In the genomic region with DNA sequence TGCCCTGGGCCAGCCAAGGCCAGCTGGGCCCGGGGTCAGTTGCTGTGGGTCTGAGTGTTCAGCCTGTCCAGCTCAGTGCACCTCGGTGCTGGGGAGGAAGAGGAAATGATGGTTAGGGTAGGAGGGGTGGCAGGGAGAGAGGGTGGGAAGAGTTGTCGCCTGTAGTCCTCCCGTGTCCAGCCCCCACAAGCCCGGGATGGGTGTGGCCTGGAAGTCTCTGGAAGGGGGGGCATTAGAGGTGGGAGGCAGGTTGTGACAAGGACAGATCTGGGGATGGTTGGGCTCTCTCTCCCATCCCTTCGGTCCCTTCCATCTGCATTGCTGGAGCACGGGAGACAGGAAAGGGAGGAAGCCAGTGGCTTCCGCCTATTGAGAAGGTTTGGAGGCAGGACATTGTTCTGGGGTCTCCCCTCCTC, we compare ENCODE assay signal across 9 mouse cellular contexts. TPM values are rescaled to one million over a fixed set of nuclear protein-coding genes. Genes with fewer than 3 reads are reported as not detected.
A peak's percentile ranks its signal among the peaks of the same experiment; 100 is the strongest.
DNase-seq lines count a peak whose midpoint lies in the region; ATAC-seq and TF ChIP-seq lines count a peak whose summit lies in the region.
"Had no signal": no experiment of that assay in that cellular context is flagged by ENCODE, and none has a peak within 500 bp of the region (broad histone marks: within the 10 kb centered on the region; RNA-seq: fewer than 3 reads in every experiment).

A gene (minus strand): TSS at position 345 of the 416 bp plus-strand sequence.

- no peaks in the 10 kb centered on the region for H3K4me1 ChIP-seq in kidney, adult 2 months (ENCODE audit: control insufficient read depth, insufficient read depth, low read length)
- no peaks in the 10 kb centered on the region for H3K4me1 ChIP-seq in lung, embryonic 14.5 days (ENCODE audit: insufficient read depth)

- H3K27me3 ChIP-seq in kidney, adult 2 months (replicated peaks; ENCODE audit: control insufficient read depth, insufficient read depth, low read length): no peaks in the 10 kb centered on the region
- H3K27me3 ChIP-seq in lung, embryonic 14.5 days (ENCODE audit: insufficient read depth, low read length): no peaks in the 10 kb centered on the region

- H3K27ac ChIP-seq in kidney, adult 2 months (ENCODE audit: insufficient read depth, low read depth, low read length): peak within 1 kb of the TSS; percentile 74
- peak within 1 kb of the TSS; percentile 24; the same call in 1 of the 2 replicates for H3K27ac ChIP-seq in lung, embryonic 14.5 days (ENCODE audit: low read depth)

- no peaks in the 10 kb centered on the region for H3K36me3 ChIP-seq in kidney, adult 2 months (ENCODE audit: control insufficient read depth, insufficient read depth, low read length)
- no peaks in the 10 kb centered on the region for H3K36me3 ChIP-seq in lung, embryonic 14.5 days (ENCODE audit: insufficient read depth)

- peak within 1 kb of the TSS; percentile 44 for H3K4me2 ChIP-seq in lung, embryonic 14.5 days

- ATAC-seq in lung, embryonic 14.5 days (ENCODE audit: insufficient read depth): peak; percentile 91

- H3K9me3 ChIP-seq in lung, embryonic 14.5 days (ENCODE audit: low read depth, low read length): no peaks in the 10 kb centered on the region

- TF ChIP-seq POLR2A in brain, embryonic 14.5 days (IDR thresholded peaks at IDR 0.05; ENCODE audit: borderline replicate concordance, extremely low read depth, insufficient read depth, insufficient read length, poor library complexity, severe bottlenecking): no peak
- peak; percentile 45 for TF ChIP-seq POLR2A in kidney, adult 2 months (IDR thresholded peaks at IDR 0.05; ENCODE audit: low read depth, low read length)

- peak; percentile 86 for DNase-seq in 416B (ENCODE audit: low read depth)
- peak; percentile 13 for DNase-seq in brain, embryonic 14.5 days (ENCODE audit: low read depth)
- DNase-seq in heart, adult 9 months (ENCODE audit: low spot score in 2 of 2): peak; percentile 84 to 95
- DNase-seq in kidney, adult 2 months: peak; percentile 91
- peak; percentile 59 for DNase-seq in lung, embryonic 14.5 days
- DNase-seq in ovary, postnatal 10 days (ENCODE audit: low spot score): no peak
- no peak for DNase-seq in layer of hippocampus, adult 11-12 months (ENCODE audit: low spot score)
- DNase-seq in spleen, postnatal 4 days (ENCODE audit: low spot score in 2 of 2): no peak

- H3K9ac ChIP-seq in lung, embryonic 14.5 days: no peak within 1 kb of the TSS

- no peak for TF ChIP-seq CTCF in brain, embryonic 14.5 days (IDR thresholded peaks at IDR 0.05; ENCODE audit: borderline replicate concordance, extremely low read depth, insufficient read depth, insufficient read length)
- TF ChIP-seq CTCF in kidney, adult 2 months (conservative IDR thresholded peaks at IDR 0.05; ENCODE audit: insufficient read depth, insufficient read length, low read depth, low read length): no peak
- TF ChIP-seq CTCF in lung, embryonic 14.5 days (IDR thresholded peaks at IDR 0.05; ENCODE audit: low read depth): no peak

- WGBS in kidney, adult 2 months: 60% methylated on average over 8 of the region's 8 CpGs
- 63% methylated on average over 8 of the region's 8 CpGs for WGBS in lung, embryonic 14.5 days

- H3K4me3 ChIP-seq in kidney, adult 2 months (ENCODE audit: insufficient read depth, low read depth, low read length): peak within 1 kb of the TSS; percentile 58
- H3K4me3 ChIP-seq in lung, embryonic 14.5 days (ENCODE audit: low read depth, low read length): peak within 1 kb of the TSS; percentile 24
- H3K4me3 ChIP-seq: myocyte had no signal

RNA-seq across cellular contexts. Expression of the gene that starts here (rescaled TPM):
- polyA plus RNA-seq in brain, embryonic 14.5 days (2012; rRNA removed): 18.8 and 23.1 TPM in 2 replicates
- polyA plus RNA-seq in kidney, adult 2 months (2012; rRNA removed): 44.5 and 51.8 TPM in 2 replicates
- 52.7 and 54.2 TPM in 2 replicates for polyA plus RNA-seq in lung, embryonic 14.5 days (2014; fragmentation: Nextera tagmentation; extraction: Ambion mirVana)
- polyA plus RNA-seq: myocyte had no signal

Comparison
In these comparisons a context has a peak if more than half of its experiments do, and no peak if none do; other contexts are left out.
1. DNase-seq: peak in 416B (single experiment), brain, embryonic 14.5 days (single experiment), heart, adult 9 months (2 of 2), kidney, adult 2 months (single experiment) and lung, embryonic 14.5 days (single experiment); none in ovary, postnatal 10 days (single experiment), layer of hippocampus, adult 11-12 months (single experiment) and spleen, postnatal 4 days (0 of 2).